Mouse (Mus musculus) cerebellum, adult 9-11 months (tissue): Measurements from ENCODE around the gene Ahcy.
"Not testable (repeated sequence)": the region's sequence is repeated elsewhere in the genome, so short reads cannot be mapped to it uniquely, and the experiment has no call there.

Experiments
- DNase-seq: peaks from one replicate; pipeline ENCODE4 v3.0.0; 2022

The Ahcy gene

DNA sequence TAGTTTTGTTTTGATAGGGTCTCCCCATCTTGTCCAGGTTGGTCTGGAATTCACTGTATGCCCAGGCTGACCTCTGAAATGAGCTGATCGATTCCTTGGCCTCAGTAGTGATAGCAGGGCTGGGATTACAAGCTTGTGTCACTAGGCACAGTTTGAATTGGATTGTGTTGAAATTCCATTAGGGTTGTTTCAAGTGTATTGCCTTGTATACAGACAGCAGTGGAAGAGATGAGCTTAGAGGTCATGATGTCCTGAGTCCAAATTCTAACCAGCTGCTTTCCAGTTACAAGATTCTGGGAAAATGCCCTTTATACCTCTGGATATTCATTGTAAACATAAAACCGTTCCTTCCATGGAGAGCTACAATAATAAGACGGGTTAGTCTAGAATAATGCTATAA, 950 bp downstream of the Ahcy start:
- no peak for DNase-seq

DNA sequence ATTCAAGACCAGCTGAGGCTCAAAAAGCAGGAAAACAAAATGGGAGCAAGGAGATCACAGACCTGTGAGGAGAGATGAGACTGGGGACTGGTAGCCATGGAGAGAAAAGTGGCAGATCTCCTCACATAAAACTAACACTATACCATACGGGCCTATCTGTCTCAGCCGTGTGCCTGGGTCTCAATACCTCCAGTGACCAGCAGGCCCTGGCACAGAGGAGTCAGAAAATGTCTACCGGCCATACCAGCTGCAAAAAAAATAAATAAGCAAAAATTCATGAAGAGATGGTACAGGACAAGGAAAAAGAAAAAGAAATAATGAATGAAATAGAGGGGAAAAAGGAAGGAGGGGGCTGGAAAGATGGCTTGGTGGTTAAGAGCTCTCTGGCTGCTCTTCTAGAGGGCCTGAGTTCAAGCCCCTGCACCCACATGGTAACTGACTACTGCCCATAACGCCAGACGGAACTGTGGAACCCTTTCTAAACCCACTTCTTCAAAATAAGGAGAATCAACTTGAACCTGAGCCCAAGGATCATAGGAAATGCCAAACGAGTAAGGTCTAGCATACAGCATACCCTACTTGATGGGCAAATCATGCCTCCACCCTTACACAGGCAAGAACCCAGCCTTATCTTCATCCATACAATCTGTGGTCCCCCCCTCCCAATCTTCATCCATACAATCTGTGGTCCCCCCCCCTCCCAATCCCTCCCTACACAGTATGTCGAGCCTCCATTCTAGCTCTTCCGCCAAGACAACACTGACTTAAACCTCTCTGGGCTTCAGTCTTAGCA, 1.7 kb downstream of the Ahcy start:
- DNase-seq: peak; percentile 32

DNA sequence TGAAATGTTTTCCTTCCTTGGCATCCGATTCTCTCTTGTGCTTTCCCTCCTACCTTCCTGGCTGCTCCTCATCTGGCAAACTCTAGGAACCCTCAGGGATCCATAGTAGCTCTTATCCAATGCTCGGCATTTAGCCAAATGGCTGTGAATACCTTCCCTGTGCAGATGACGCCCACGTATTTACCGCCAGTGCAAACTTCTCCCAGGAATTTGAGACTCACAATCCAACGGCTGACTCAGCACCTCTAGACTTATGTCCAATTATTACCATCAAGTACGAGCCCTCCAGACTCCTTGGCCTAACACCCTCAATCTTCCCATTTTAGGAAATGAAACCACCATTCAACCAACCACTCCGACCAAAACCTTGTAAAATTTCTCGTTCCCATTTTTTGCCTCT, 3.3 kb downstream of the Ahcy start:
- DNase-seq: no peak

DNA sequence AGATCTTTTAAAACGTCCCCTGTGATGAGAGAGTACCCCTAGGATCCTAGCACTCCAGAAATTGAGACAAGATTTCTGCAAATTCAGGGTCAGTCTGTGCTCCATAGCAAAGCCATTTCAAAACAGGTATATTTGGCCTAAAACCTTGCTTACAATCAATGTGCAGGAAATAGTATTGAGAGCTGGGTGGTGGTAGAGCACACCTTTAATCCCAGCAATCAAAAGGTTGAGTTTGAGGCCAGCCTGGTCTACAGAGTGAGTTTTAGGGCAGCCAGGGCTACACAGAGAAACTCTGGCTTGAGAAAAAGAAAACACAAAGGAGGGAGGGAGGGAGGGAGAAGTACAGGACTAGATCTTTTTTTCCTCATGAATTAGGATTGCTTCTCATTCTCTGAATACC, 16.9 kb downstream of the Ahcy start:
- DNase-seq: no peak

DNA sequence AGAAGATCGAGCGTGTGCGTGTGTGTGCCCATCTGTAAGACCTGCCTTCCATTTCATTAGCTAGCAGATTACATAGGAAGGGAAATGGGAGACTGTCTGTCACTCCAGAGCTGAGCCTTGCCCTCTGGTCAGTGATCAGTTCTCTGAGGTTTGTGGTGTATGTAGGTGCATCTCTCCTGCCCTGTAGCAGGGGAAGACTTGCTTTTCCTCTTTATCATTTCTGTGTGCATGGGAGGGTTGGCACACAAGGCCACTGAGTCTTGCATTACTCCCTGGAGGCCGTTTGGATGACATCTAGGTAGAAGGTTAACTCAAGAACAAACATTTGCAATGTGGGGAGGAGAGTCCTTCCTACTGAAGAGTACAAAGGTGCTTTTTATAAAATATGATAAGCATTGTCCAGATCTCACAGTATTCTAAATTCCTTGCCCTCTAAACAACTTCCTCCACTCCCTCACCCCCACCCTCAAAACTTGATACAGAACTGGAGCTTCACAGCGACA, 18.2 kb downstream of the Ahcy start:
- DNase-seq: no peak

DNA sequence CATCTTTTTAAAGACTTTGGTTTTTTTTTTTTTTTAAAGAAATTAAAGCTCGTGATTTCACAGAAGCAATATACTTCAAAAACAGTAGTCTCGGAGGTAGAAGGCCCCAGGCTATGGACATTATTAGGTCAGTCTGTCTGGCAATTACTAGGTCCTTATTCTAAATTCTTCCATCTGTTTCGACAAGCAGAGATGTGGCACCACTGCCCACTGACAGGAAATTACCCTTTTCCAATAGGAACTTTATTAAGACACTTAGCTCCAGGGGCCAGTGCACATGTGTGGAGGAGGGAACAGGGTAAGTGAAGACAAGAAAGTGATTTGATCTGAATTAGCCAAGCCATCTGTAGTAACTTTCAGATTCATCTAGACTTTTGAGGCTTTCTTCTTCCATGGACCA, 19.6 kb downstream of the Ahcy start:
- DNase-seq: no peak

DNA sequence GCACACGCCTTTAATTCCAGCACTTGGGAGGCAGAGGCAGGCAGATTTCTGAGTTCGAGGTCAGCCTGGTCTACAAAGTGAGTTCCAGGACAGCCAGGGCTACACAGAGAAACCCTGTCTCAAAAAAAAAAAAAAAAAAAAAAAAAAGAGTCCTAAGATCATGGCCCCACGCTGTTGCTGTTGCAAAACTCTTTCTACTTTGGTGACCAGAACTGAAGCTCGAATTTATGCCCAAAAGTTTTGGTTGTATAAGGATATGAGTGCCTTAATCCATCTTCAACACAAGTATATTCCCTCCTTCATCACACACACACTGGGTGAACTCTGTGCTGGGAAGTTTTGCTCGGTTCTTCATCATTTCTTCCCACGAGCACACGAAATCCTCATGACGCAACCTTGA, 20.8 kb downstream of the Ahcy start:
- not testable (repeated sequence) for DNase-seq

DNA sequence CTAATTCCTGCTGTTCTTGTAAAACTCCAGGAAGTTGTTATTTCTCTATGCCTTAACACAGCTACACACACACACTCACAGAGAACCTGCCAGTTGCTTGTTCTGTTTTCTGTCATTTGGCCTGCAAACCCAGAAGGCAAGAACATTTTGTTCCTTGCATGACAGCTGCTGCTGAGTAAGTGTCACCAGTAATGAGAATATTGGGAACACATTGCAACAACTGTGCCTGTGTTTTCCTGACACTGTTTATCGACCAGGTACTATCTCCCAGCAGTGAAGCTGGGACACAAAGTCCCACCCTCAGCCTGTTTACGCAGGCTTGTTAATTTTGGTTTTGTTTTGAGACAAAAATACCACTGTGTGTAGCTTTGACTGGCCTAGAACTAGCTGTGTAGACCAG, 21.6 kb downstream of the Ahcy start:
- no peak for DNase-seq

DNA sequence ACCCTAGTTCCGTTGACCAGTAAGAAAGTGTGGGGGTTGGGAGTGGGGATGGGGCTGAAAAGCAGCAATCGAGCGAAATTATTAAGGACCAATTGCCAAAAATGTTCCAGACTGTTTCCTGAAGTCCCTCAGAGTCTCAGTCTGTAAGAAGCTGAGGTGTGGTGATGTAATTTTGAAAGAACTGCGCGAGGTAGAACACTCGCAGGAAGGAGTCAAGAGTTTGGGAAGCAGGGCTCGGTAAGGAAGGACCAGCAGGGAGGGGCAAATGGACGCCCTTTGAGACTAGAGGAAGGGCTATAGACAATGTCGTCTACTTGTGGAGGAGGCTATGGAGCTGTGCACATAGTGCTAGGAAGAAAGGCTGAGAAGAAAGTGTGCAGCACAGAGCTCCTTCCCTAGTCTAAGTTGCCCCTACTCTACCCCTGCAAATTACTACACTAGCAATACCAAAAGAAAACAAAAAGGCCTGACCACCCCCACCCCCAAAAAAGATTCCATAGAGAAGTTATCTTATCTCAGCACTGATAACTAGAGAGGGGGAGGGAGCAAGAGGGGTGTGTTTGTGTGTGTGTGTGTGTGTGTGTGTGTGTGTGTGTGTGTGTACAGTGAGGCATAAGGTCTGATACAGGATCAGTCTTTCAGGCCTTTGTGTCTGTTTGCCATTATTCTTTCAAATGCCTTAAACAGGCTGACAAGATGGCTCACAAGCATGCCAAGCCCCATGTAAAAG, 22.5 kb downstream of the Ahcy start:
- DNase-seq: peak; percentile 31

DNA sequence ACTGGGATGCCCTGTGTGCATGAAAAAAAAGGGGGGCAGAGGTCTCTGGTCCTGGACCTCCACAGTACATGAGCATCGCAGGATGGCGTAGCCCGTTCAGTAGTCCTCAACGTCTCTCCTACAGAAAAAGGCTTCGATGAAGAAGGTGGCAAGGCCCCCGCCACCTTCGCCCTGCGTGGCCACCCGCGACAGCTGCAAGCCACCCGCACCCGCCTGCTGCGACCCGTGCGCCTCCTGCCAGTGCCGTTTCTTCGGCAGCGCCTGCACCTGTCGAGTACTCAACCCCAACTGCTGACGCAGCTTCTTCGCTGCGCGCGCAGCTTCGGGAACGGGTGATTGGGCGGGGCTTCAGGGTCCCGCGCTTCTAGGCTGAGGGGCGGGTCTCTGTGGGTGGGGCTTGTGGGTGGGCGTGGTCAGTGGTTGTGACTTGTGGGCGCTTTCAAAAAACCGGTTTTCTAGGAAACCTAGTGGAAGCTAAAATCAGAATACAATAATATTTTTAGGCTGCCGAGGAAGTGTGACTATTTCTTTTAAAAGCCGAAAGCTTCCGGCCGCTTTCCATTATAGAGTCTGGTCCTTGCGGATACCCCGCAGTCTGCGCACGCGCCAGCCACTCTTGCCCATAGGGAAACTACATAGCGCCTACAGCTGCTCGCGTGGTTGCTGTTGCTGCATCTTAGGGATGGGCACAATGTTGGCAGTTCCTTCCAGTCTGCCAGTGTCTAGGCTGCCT, 23.6 kb downstream of the Ahcy start:
- DNase-seq: peak; percentile 96

DNA sequence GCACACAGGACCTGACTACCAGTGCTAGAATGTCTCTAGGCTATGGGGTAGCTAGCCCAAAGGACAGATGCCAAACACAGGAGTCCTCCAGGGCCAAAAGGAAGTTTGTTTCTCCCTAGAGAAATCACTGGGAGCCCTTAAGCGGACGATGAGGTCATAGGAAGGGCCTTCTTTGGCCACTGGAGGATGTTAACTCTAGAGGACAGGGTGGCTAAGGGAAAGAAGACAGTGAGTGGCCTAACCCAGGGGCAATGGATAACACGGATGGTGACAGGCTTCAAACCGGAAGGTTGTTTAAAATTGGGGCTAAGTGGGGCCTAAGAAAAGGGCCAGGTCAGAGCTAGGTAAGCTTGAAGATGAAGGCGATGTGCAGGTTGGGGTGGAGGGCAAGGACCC, 24.2 kb downstream of the Ahcy start:
- DNase-seq: no peak

DNA sequence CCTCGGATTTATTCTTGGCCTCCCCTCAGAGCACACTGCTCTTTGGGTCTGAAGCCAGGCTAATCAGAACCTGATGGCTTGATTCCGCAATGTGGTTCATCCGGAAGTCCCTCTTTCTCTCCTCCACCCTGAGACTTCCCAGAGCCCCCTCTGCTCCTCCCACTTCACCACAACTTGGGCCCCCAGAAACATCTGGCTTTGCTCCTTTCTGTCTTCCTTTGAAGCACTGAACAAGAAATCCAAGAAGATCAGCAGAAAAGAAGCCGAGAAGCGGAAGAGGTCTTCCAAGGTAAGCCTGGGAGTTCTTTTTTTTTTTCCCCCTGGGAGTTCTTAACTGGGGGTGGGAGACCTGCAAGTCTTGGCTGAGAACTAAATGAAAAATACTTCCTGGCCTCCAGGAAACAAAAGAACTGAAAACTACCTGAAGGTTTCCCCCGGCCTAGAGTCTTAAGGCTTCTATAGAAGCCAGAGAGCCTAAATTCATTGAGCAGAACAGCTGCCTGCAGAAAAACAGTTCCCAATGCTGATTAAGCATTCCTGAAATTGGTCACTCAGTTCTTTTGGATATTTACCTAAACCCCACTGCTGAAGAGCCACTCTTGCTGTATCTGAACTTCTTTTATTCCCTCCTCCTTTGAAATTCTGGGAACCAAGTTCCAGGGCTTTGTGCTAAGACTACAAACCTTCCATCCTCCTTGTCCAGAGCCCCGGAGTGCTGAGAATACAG, 26.7 kb downstream of the Ahcy start:
- no peak for DNase-seq

DNA sequence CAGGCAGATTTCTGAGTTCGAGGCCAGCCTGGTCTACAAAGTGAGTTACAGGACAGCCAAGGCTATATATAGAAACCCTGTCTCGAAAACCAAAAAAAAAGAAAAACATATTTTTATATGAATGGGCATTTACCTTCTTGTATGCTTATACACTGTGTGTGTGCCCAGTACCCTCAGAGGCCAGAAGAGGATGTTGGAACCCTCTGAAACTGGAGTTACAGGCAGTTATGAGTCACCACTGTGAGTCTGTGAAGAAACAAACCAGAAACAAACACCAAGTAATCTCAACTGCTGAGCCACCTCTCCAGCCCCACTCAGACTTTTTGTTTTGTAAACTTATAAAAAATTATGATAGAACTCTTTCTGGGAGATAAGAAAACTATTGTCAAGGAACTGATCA, 27.5 kb downstream of the Ahcy start:
- DNase-seq: no peak

DNA sequence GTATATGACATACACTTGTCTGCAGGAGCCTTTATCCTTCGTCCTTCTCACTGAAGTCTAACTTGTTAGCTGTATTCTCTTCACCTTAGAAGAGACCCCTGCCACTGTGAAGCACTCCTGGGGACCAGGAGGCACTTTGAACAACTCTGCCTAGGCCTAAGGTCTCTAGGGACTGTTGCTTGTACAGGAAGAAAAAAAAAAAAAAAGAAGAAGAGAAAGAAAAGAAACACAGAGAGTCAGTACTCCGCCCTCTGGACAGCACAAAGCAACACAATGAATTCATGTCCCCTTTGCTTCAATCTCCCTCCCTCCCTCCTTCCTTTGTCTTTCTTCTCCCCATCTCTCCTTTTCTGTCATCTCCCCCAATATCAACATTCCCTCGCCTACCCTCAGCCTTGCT, 29.2 kb downstream of the Ahcy start:
- no peak for DNase-seq

DNA sequence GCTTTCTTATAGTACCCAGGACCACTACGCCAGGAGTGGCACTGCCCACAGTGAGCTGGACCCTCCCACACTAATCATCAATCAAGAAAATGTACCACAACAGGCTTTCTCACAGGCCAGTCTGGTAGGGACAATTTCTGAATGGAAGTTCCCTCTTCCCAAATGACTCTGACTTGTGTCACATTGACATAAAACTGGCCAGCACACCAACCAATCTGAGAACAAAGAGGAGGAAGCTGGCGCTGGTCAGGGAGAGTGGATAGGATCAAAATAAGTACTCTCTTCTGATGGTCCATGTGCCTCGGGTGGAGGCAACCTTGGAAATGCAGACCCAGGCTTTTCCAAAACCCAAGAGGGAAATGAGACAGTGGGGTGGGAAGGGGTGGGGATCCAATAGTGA, 29.8 kb downstream of the Ahcy start:
- no peak for DNase-seq

DNA sequence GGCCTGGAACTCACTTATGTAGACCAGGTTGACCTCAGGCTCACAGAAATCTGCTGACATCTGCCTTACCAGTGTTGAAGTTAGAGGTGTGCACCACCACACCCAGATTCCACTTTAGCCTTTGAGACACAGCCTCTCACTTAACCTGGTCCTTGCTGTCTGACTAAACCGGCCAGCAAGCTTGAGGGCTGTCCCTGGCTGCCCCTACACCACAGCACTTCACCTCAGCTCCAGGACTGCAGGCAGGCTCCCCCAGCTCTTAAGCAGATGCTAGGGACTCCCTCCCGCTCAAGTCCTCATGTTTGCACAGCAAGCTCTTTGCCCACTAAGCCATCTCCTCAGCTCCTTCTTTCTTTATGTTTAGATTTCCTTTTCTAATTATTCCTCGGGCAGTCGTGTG, 34.3 kb downstream of the Ahcy start:
- DNase-seq: no peak

DNA sequence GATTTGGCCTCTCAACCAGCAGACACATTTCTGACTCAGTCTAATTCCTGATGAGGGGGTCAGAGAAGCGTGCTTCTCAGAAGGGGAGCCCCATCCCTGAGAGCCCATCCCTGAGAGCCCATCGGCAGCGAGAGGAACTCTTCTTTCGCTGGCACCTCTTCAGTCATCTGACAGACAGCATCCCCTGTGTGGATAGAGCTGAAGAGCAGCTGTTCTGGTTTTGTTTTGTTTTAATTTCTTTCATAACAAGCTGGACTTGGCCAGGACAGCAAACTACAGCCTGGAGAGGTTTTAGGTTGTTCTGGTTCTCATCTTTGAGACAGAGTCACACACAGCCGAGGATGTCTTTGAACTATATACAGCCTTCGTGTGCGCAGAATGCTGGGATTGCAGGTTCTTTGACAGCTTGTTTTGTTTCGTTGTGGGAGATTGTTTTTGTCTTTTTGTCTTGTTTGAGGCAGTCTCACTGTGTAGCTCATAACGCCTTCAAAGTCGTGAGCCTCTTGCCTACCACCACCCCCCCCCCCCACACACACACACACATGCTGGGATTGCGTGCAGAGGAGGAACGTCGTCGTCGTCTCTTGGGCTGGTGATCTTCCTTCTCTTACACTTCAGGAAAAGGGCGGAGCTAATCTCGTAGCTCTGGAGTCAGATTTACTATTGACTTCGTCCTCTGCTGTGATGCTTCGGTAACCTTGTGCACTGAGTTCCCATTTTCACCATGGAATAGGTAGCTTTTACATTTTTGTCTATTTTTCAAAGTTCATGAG, 41.2 kb downstream of the Ahcy start:
- DNase-seq: no peak

DNA sequence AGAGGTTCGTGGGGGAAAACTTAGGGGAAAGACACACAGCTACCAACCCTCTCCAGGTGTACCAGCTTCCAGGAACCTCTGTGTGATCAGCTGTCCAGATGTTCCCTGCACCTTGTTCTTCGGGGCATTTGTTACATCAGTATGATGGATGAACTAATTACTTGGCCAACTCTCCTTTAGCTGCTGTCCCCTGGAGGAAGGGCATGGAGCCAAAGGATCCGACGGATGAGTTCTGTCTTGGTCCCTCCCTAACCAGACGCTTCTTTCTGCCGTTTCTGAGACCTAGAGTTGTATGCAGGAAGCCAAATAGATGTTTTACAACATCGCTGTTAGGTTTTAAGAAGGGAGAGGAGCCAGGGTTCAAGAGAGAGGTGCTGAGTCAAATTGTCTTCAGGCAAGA, 43.5 kb downstream of the Ahcy start:
- DNase-seq: no peak

DNA sequence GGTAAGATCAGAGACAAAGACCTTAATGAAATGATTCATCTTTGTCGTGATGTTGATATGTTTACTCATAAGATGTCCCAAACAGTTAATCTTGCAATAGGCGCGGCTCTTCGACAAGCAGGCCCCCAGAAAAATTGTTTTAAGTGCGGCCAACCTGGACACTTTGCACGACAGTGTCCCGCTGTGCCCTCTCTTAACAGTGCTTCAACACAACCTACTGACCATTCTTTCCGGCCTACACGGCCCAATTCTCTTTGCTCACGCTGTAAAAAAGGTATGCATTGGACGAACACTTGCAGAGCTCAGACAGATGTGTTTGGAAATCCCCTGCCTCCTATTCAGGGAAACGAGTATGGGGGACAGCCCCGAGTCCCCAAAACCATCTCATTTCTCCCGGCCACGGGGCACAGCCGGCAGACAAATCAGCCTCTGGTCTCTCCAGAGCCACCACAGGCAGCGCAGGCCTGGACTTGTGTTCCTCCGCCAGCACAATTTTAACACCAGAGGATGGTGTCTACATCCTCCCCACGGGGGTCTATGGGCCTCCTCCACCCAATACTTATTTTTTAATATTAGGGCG, 54.0 kb downstream of the Ahcy start:
- not testable (repeated sequence) for DNase-seq

DNA sequence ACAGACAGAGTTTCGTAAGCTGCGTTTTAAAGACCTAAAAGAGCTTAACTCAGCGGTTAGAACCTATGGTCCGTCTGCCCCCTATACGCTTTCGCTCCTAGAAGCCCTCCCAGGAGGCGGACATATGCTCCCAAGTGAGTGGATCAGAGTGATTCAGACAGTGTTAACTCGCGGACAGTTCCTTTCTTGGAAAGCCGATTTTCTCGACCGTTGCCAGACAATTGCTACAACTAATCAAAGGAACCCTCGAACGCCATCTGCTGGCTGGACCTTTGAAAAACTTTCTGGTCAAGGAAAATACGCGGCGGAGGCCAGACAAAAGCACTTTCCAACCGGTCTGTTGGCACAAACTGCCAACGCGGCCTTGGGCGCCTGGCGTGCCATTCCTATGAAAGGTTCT, 54.6 kb downstream of the Ahcy start:
- DNase-seq: peak; percentile 83

DNA sequence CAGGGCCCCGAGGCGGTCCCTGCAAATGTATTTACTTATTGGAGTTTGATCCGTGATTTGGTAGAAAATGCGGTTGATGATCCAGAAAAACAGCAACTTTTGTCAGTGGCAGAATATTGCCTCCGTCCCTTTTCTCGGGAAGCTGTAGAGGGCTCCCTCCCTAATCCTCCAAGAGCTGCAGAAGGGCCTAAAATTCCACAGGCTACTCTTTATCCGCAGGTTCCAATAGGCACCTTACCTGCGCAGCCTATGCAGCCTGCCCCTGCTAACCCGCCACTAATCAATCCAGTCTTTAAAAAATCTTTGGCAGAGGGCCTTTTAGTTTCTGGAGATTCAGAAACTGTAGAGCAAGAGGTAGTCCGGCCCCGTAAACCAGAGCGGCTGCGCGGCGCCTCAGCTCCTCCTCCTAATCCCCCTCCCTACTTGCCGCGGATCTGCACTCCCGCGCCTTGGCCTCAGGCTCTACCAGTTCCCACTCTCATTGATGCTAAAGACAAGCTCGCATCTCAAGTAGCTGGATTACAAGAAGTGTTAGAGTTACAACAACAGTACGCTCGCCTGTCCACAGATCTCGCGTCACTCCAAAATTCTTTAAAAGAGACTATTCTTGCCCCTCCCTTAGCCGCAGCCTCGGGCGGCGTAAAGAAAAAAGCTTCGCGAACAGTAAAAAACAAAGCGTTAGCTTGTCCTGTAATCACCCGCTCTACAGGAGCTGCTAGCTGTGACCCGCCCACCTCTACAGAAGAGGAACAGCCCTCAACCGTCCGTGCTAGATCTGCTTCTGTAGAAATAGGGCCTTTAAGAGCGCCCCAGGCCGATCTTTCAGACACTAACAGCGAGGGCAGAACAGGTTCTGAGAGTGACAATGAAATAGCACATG, 55.3 kb downstream of the Ahcy start:
- peak; percentile 32 for DNase-seq
